Mouse (Mus musculus): ENCODE measurements around the gene Mfsd2b. TPM values are rescaled to one million over a fixed set of nuclear protein-coding genes. Genes with fewer than 3 reads are reported as not detected.
"Not testable (repeated sequence)": the region's sequence is repeated elsewhere in the genome, so short reads cannot be mapped to it uniquely, and the experiment has no call there.

Gene Mfsd2b
- polyA plus RNA-seq (2016; fragmentation: Nextera tagmentation; extraction: Ambion mirVana), result 94.8 TPM in 2 replicates

DNA sequence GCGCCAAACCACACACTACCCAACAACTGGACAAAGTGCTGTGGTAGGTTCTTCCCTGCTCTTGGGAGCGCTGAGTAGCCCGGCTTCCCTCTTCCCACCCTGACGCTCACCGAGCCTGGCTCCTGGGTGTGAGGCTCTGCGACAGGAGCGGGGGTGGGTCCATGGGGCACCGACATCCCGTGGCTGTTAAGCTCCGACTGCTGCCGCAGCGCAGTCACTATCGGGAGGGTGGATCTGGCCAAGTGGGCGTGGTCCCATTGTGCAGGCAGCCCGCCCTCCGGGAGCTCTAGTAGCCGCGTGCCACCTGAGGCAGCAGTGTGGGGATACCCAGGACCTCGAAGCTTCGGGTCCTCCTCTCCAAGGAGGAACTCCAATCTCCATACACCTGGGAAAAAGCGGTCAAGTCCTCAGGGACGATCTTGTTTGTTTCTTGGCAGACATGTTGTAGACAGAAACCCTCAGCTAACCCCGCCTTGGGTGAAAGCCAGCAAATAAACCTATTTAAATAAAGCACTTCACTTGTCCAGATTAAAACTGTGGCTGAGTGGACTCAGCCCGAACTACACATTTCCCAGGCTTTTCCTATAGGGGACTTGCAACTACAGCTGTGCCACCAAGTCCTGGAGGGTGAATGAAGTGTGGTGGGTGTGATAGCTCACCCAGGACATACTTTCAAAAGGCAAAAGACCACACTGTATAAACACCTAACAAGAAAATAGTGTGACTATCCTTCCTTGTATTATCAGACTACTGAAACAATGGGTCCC is at the start of gene Mfsd2b:
TSS of gene Mfsd2b (minus strand) at position 199 of the 767 bp plus-strand sequence.
- ATAC-seq, result peak; percentile 84
- Histone ChIP-seq H3K27me3 (replicated peaks) (no peaks in the 10 kb centered on the region), H3K9me3 (replicated peaks) (no peaks in the 10 kb centered on the region), H3K27ac (peak within 1 kb of the TSS; percentile 96), H3K4me2 (peak within 1 kb of the TSS; percentile 72), H3K36me3 (peaks cover 40% of the 10 kb centered on the region), H3K4me1 (peaks cover 61% of the 10 kb centered on the region), H3K4me3 (peak within 1 kb of the TSS; percentile 74), H3K9ac (peak within 1 kb of the TSS; percentile 98)
- 3% methylated on average over 24 of the region's 24 CpGs for WGBS (ENCODE audit: insufficient replicate concordance)

DNA sequence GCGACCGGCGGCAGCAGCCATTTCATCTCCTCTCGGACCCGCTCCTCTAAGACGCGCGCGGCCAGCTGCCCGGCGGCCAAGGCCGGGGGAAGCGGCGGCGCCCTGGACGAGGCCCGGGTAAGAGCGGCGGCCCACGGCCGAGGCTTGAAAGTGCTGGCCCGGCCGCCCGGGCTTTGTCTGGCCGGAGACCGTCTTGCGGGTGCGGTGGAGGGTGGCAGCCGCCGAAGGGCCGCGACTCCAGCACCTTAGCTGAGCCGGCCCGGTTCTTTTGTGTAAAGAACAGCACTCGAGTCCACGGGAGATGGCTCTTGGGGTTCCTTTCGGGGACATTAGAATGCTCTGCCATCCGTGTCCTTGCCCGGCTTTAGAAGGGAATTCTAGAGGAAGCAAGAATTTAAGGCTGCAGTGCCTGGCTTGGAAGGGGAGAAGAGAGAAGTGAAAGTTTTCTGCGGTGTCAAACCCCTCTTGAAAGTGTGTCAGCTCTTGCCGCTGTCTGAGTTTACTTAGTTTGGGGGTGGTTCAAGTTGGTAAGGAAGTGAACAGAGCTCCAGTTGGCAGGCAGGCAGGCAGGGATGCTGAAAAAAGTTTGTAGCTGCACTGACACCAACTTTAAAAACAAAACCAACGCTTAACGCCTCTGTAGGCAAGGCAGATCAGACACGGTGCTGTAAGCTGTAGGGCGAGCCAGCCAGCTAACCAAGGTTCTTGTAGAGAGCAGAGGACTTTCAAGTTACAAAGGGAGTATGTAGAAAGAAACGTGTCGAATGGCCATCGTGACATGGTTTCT is 43.8 kb upstream of the Mfsd2b start:
- Histone ChIP-seq H3K9me3 (replicated peaks) (no peaks in the 10 kb centered on the region), H3K27ac (peak overlapping the region; percentile 95), H3K4me3 (peak overlapping the region; percentile 95), H3K9ac (peak overlapping the region; percentile 98), H3K4me2 (peak overlapping the region; percentile 76), H3K27me3 (replicated peaks) (no peaks in the 10 kb centered on the region), H3K4me1 (peaks cover 37% of the 10 kb centered on the region), H3K36me3 (no peaks in the 10 kb centered on the region)
- peak; percentile 42 for ATAC-seq
- under 1% methylated on average over 47 of the region's 48 CpGs for WGBS (ENCODE audit: insufficient replicate concordance)

DNA sequence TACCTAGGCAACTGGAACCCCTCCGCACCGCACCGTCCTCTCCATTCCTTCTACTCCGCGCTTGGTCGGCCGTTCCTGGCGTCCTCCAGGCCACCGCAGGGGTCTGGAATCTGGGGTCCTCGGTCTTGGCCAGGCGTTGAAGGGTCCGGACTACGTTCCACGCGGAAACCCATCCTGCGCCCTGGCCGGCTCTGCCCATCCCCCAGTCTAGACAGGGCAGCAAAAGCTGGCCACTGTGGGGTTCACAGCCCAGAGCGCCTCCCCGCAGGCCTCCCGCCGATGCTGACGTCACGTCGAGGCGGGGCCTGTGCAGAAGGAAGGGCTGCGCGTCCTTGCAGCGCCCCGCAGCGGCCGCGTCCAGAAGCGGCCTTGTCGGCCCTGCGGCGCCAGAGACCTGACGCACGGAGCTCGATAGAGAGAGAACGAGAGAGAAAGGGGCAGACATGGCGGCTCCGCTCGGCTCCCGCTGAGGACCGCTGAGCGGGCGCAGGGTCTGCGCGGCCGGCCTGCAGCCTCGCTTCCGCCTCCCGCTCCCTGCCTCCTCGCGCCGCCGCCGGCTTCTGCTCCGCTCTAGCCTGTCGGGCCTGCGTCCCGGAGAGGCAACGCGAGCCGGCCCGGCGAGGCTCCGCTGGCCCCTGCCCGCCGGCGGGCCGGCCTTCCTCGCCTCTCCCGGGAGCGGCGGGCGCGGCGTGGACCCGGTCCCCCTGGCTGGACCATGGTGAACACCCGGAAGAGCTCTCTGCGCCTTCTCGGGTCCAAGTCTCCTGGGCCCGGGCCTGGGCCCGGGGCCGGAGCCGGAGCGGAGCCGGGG is 43.0 kb upstream of the Mfsd2b start, which contains the start of gene Atad2b:
TSS of gene Atad2b (plus strand) at position 360 of the 811 bp plus-strand sequence.
- H3K4me2 ChIP-seq, result peak within 1 kb of the TSS; percentile 76
- peaks cover 31% of the 10 kb centered on the region for H3K4me1 ChIP-seq
- under 1% methylated on average over 89 of the region's 89 CpGs for WGBS (ENCODE audit: insufficient replicate concordance)
- H3K9me3 ChIP-seq (replicated peaks), result no peaks in the 10 kb centered on the region
- H3K4me3 ChIP-seq, result peak within 1 kb of the TSS; percentile 95
- H3K27ac ChIP-seq, result peak within 1 kb of the TSS; percentile 95
- no peaks in the 10 kb centered on the region for H3K27me3 ChIP-seq (replicated peaks)
- H3K36me3 ChIP-seq, result no peaks in the 10 kb centered on the region
- H3K9ac ChIP-seq, result peak within 1 kb of the TSS; percentile 98
- peak; percentile 97 for ATAC-seq

GRCm38 (mm10) chr12:4914944-4915343 is 40.8 kb upstream of the Mfsd2b start:
- Histone ChIP-seq H3K4me1 (peaks cover 14% of the 10 kb centered on the region), H3K36me3 (no peaks in the 10 kb centered on the region), H3K27ac (no peak overlapping the region), H3K27me3 (replicated peaks) (no peaks in the 10 kb centered on the region), H3K9me3 (replicated peaks) (no peaks in the 10 kb centered on the region), H3K4me3 (no peak overlapping the region), H3K9ac (no peak overlapping the region), H3K4me2 (no peak overlapping the region)
- 77% methylated on average over 3 of the region's 3 CpGs for WGBS (ENCODE audit: insufficient replicate concordance)
- ATAC-seq, result no peak

DNA sequence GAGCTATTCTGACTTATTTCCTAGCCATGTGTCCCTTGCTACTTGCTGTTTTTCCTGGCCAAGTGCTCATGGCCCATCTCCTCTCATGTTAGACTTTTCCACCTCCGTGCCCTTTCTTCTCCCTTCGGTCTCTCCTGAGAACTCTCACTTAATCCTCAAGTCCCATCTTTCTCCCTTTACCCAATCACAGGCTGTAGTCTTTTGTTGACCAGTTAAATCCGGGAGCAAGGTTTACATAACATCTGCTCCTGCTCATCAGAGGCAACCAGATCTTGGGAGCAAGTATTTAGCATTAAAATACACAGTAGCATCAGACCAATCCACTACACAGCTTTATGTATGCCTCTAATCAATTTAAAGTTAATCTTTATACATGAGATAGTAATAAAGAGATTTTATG is 40.3 kb upstream of the Mfsd2b start:
- Histone ChIP-seq H3K9ac (no peak overlapping the region), H3K27ac (no peak overlapping the region), H3K9me3 (replicated peaks) (no peaks in the 10 kb centered on the region), H3K4me3 (no peak overlapping the region), H3K36me3 (no peaks in the 10 kb centered on the region), H3K4me1 (peaks cover 9% of the 10 kb centered on the region), H3K27me3 (replicated peaks) (no peaks in the 10 kb centered on the region), H3K4me2 (no peak overlapping the region)
- 76% methylated on average over 3 of the region's 3 CpGs for WGBS (ENCODE audit: insufficient replicate concordance)
- no peak for ATAC-seq

DNA sequence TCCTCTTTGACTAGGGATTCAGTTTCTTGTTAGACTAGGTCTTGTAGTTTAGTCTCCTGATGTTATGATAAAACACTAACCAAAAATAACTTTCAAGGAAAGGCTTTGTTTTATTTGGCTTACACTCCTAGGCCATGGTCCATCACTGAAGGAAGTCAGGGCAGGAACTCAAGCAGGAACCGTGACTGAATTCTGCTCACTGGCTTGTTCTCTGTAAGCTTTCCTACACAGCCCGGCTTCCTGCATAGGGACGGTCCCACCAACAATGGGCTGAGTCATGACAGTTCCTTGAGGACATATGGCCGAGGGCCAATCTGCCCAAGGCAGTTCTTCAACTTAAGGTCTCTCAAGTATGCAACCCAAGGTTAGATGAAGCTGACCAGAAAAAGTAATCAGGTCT is 37.6 kb upstream of the Mfsd2b start:
- no peak overlapping the region for H3K9ac ChIP-seq
- H3K4me1 ChIP-seq, result peaks cover 11% of the 10 kb centered on the region
- H3K27ac ChIP-seq, result no peak overlapping the region
- H3K4me3 ChIP-seq, result no peak overlapping the region
- 53% methylated on average over 4 of the region's 4 CpGs for WGBS (ENCODE audit: insufficient replicate concordance)
- H3K4me2 ChIP-seq, result no peak overlapping the region
- no peaks in the 10 kb centered on the region for H3K27me3 ChIP-seq (replicated peaks)
- no peaks in the 10 kb centered on the region for H3K9me3 ChIP-seq (replicated peaks)
- H3K36me3 ChIP-seq, result no peaks in the 10 kb centered on the region
- no peak for ATAC-seq

- not testable (repeated sequence) for H3K36me3 ChIP-seq; H3K9me3 ChIP-seq (replicated peaks); ATAC-seq; H3K4me3 ChIP-seq; H3K4me2 ChIP-seq; H3K27ac ChIP-seq; H3K27me3 ChIP-seq (replicated peaks); H3K9ac ChIP-seq
- H3K4me1 ChIP-seq, result peaks cover 18% of the 10 kb centered on the region
- WGBS (ENCODE audit: insufficient replicate concordance), result 81% methylated on average over 1 of the region's 1 CpGs
Observed at GRCm38 (mm10) chr12:4910496-4910895, 36.3 kb upstream of the Mfsd2b start.

- H3K27me3 ChIP-seq (replicated peaks), result no peaks in the 10 kb centered on the region
- H3K36me3 ChIP-seq, result peaks cover 11% of the 10 kb centered on the region
- ATAC-seq, result no peak
- H3K27ac ChIP-seq, result no peak overlapping the region
- WGBS (ENCODE audit: insufficient replicate concordance), result 81% methylated on average over 7 of the region's 7 CpGs
- peak overlapping the region; percentile 82 for H3K4me2 ChIP-seq
- no peak overlapping the region for H3K9ac ChIP-seq
- H3K9me3 ChIP-seq (replicated peaks), result no peaks in the 10 kb centered on the region
- H3K4me3 ChIP-seq, result peak overlapping the region; percentile 79
- peaks cover 28% of the 10 kb centered on the region for H3K4me1 ChIP-seq
Observed at GRCm38 (mm10) chr12:4908391-4908790, 34.2 kb upstream of the Mfsd2b start.

- peaks cover 28% of the 10 kb centered on the region for H3K4me1 ChIP-seq
- H3K27ac ChIP-seq, result peak within 1 kb of the TSS; percentile 99
- no peaks in the 10 kb centered on the region for H3K27me3 ChIP-seq (replicated peaks)
- H3K9me3 ChIP-seq (replicated peaks), result no peaks in the 10 kb centered on the region
- peak; percentile 94 for ATAC-seq
- H3K36me3 ChIP-seq, result peaks cover 15% of the 10 kb centered on the region
- under 1% methylated on average over 125 of the region's 125 CpGs for WGBS (ENCODE audit: insufficient replicate concordance)
- H3K9ac ChIP-seq, result peak within 1 kb of the TSS; percentile 93
- peak within 1 kb of the TSS; percentile 79 for H3K4me3 ChIP-seq
- peak within 1 kb of the TSS; percentile 82 for H3K4me2 ChIP-seq
Observed at GRCm38 (mm10) chr12:4906951-4907906, 33.1 kb upstream of the Mfsd2b start, which contains the start of gene Ubxn2a. Gene Ubxn2a, minus strand, starts transcription at chr12:4907705.

GRCm38 (mm10) chr12:4906476-4906875 is 32.3 kb upstream of the Mfsd2b start:
- H3K4me2 ChIP-seq, result peak overlapping the region; percentile 82
- ATAC-seq, result no peak
- peaks cover 28% of the 10 kb centered on the region for H3K4me1 ChIP-seq
- peak overlapping the region; percentile 79 for H3K4me3 ChIP-seq
- H3K36me3 ChIP-seq, result peaks cover 19% of the 10 kb centered on the region
- H3K27me3 ChIP-seq (replicated peaks), result no peaks in the 10 kb centered on the region
- no peaks in the 10 kb centered on the region for H3K9me3 ChIP-seq (replicated peaks)
- H3K9ac ChIP-seq, result peak overlapping the region; percentile 93
- 12% methylated on average over 7 of the region's 7 CpGs for WGBS (ENCODE audit: insufficient replicate concordance)
- H3K27ac ChIP-seq, result peak overlapping the region; percentile 99

DNA sequence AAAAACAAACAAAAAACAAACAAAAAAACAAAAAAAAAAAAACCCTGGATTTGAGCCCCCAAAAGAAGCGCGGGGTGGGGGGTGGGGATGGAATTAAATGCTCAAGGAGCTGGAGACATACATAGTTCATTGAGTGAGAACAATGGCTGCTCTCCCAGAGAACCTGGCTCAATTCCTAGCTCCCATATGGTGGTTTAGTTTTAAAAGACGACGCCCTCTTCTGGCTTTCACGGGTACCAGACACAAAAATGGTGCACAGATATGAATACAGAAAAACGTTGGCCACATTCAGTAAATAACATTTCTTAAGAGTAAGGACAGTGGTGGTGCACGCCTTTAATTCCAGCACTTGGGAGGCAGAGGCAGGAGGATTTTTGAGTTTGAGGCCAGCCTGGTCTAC is 31.8 kb upstream of the Mfsd2b start:
- Histone ChIP-seq H3K9me3 (replicated peaks) (no peaks in the 10 kb centered on the region), H3K27ac (peak overlapping the region; percentile 99), H3K27me3 (replicated peaks) (no peaks in the 10 kb centered on the region), H3K4me1 (peaks cover 28% of the 10 kb centered on the region), H3K4me2 (peak overlapping the region; percentile 82), H3K9ac (peak overlapping the region; percentile 93), H3K4me3 (peak overlapping the region; percentile 79), H3K36me3 (peaks cover 24% of the 10 kb centered on the region)
- no peak for ATAC-seq
- 53% methylated on average over 7 of the region's 7 CpGs for WGBS (ENCODE audit: insufficient replicate concordance)

All from liver, embryonic 12.5 days (tissue).